Comparison of ENCODE assay signal across 18 mouse cellular contexts in the genomic region with DNA sequence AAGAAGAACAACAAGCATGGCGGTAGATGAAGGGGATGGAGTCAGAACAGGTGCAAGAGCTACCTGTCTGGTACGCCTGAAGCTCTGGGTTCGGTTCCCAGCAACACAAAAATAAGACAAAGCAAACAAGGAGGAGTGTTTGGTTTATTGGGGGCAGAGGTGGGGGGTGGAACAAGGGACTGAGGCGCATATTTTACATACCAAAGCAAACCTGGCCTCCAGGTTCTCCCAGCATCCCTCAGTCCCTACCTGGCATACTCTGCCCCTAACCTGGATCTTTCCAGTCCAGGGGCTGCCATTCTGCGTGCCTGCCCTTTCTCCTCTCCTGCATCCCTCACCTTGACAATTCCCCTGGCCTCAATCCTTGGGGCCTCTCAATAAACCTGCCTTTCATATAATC.
"Had no signal": no experiment of that assay in that cellular context is flagged by ENCODE, and none has a peak within 500 bp of the region (broad histone marks: within the 10 kb centered on the region; RNA-seq: fewer than 3 reads in every experiment).

No protein-coding gene starts in this region.

- H3K36me3 ChIP-seq: midbrain, embryonic 10.5 days; midbrain, embryonic 12.5 days; neural tube, embryonic 13.5 days; neural tube, embryonic 15.5 days had no signal

- H3K27me3 ChIP-seq: midbrain, embryonic 12.5 days; neural tube, embryonic 13.5 days; neural tube, embryonic 15.5 days had no signal

- H3K4me3 ChIP-seq: midbrain, embryonic 10.5 days; midbrain, embryonic 12.5 days; myocyte; neural tube, embryonic 13.5 days; neural tube, embryonic 15.5 days had no signal

- H3K4me1 ChIP-seq: midbrain, embryonic 12.5 days; neural tube, embryonic 15.5 days had no signal

- H3K9me3 ChIP-seq: midbrain, embryonic 10.5 days; midbrain, embryonic 12.5 days; neural tube, embryonic 13.5 days; neural tube, embryonic 15.5 days had no signal

- DNase-seq: lung, adult 18-20 months; lung, embryonic 14.5 days; lung, postnatal 10 days; lung, postnatal 4 days; midbrain, embryonic 14.5 days; retina, postnatal 1 day; right cerebral cortex, adult 18-20 months; right cerebral cortex, postnatal 25 days; right cerebral cortex, postnatal 4 days; spleen, adult 18-20 months; thymus, adult 18-20 months; thymus, postnatal 14 days; thymus, postnatal 36 days had no signal
